Mouse (Mus musculus): ENCODE measurements around the gene Anapc2. TPM values are rescaled to one million over a fixed set of nuclear protein-coding genes. Genes with fewer than 3 reads are reported as not detected.

Gene Anapc2
- total and polyA plus RNA-seq, 3 experiments: 9.8 to 67.0 TPM; not detected in 1

- TF ChIP-seq RCOR1 (IDR thresholded peaks at IDR 0.05; ENCODE audit: low read depth, low read length): no peak
- TF ChIP-seq CHD2 (IDR thresholded peaks at IDR 0.05; ENCODE audit: low read length): no peak
- no peak for TF ChIP-seq GABPA (IDR thresholded peaks at IDR 0.05; ENCODE audit: low read depth, low read length)
- no peak for TF ChIP-seq KAT2A (conservative IDR thresholded peaks at IDR 0.05; ENCODE audit: low read depth, low read length)
- TF ChIP-seq TCF12 (IDR thresholded peaks at IDR 0.05; ENCODE audit: low read depth, low read length): no peak
- no peak for TF ChIP-seq MAX (IDR thresholded peaks at IDR 0.05; ENCODE audit: low read length)
- no peaks in the 10 kb centered on the region; the same call in 1 of the 2 replicates for H3K79me2 ChIP-seq (ENCODE audit: control insufficient read depth, insufficient read depth, low read length, poor library complexity)
- peaks cover 0 to 6% of the 10 kb centered on the region in 2 experiments; a peak in 2 of 4 replicates for H3K36me3 ChIP-seq (ENCODE audit: control insufficient read depth in 1 of 2, insufficient read depth in 2 of 2, low read length in 2 of 2)
- H3K4me1 ChIP-seq (ENCODE audit: control insufficient read depth in 1 of 2, insufficient read depth in 2 of 2, low read length in 2 of 2): peaks cover 6 to 33% of the 10 kb centered on the region in 2 experiments
- no peaks in the 10 kb centered on the region for H3K27me3 ChIP-seq (ENCODE audit: control insufficient read depth in 1 of 2, insufficient read depth in 2 of 2, low read length in 2 of 2)
- no peaks in the 10 kb centered on the region for H3K9me3 ChIP-seq (replicated peaks; ENCODE audit: insufficient read depth, low read length)
- H3K9ac ChIP-seq (ENCODE audit: control insufficient read depth, low read depth, low read length, poor library complexity, severe bottlenecking): no peak within 1 kb of the TSS
- H3K27ac ChIP-seq (ENCODE audit: control insufficient read depth, low read depth, low read length): no peak within 1 kb of the TSS
- no peak within 1 kb of the TSS for H3K4me3 ChIP-seq (ENCODE audit: control insufficient read depth in 1 of 2, insufficient read depth in 1 of 2, low read depth in 2 of 2, low read length in 2 of 2)
- DNase-seq (ENCODE audit: low read depth, low spot score): no peak
Measured at GRCm38 (mm10) chr2:25236614-25237013, 35.7 kb upstream of the Anapc2 start, which contains the start of gene Rnf224. Gene Rnf224, minus strand, starts transcription at chr2:25236787.

DNA sequence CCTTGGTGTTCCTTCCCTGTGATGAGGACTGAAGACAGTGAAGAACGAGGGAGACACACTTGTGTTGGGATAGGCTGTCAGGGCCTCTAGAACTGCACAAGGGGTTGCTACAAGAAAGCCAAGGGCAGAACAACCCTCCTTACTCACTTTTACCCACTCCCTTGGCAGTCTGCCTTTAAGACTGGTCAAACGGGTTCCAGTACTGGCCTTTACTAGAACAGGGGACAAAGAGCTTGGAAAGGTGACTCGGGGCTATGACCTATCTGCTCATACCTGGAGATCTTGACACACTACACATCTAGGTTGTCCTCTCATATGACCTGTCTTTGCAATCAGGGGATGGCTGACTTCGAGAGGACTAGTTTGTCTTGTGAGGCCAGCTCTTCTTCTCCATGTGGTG is 34.8 kb upstream of the Anapc2 start:
- no peaks in the 10 kb centered on the region; the same call in 1 of the 2 replicates for H3K79me2 ChIP-seq (ENCODE audit: control insufficient read depth, insufficient read depth, low read length, poor library complexity)
- H3K9ac ChIP-seq (ENCODE audit: control insufficient read depth, low read depth, low read length, poor library complexity, severe bottlenecking): no peak overlapping the region
- DNase-seq (ENCODE audit: low read depth, low spot score): no peak
- TF ChIP-seq CHD1 (IDR thresholded peaks at IDR 0.05; ENCODE audit: low read depth, low read length) (no peak), NELFE (IDR thresholded peaks at IDR 0.05; ENCODE audit: low read depth, low read length) (no peak), TAL1 (IDR thresholded peaks at IDR 0.05; ENCODE audit: low read length) (no peak), USF2 (IDR thresholded peaks at IDR 0.05; ENCODE audit: borderline replicate concordance in 1 of 2, insufficient read depth in 1 of 2, low read depth in 1 of 2, low read length in 2 of 2) (no peak), MAFK (IDR thresholded peaks at IDR 0.05; ENCODE audit: borderline replicate concordance, low read depth, low read length) (no peak), TCF12 (IDR thresholded peaks at IDR 0.05; ENCODE audit: low read depth, low read length) (no peak), CTCF (IDR thresholded peaks at IDR 0.05 in 2 of 3, conservative IDR thresholded peaks at IDR 0.05 in 1 of 3; ENCODE audit: control insufficient read depth in 1 of 3, insufficient read depth in 1 of 3, low read depth in 2 of 3, low read length in 3 of 3, poor library complexity in 1 of 3, severe bottlenecking in 1 of 3) (no peak), GATA1 (IDR thresholded peaks at IDR 0.05; ENCODE audit: low read depth, low read length) (no peak), BHLHE40 (IDR thresholded peaks at IDR 0.05; ENCODE audit: borderline replicate concordance, low read depth, low read length) (no peak), ZC3H11A (IDR thresholded peaks at IDR 0.05; ENCODE audit: low read depth, low read length) (no peak)
- peaks cover 6 to 35% of the 10 kb centered on the region in 2 experiments for H3K4me1 ChIP-seq (ENCODE audit: control insufficient read depth in 1 of 2, insufficient read depth in 2 of 2, low read length in 2 of 2)
- no peaks in the 10 kb centered on the region for H3K27me3 ChIP-seq (ENCODE audit: control insufficient read depth in 1 of 2, insufficient read depth in 2 of 2, low read length in 2 of 2)
- no peak overlapping the region for H3K27ac ChIP-seq (ENCODE audit: control insufficient read depth, low read depth, low read length)
- peaks cover 0 to 6% of the 10 kb centered on the region in 2 experiments; a peak in 2 of 4 replicates for H3K36me3 ChIP-seq (ENCODE audit: control insufficient read depth in 1 of 2, insufficient read depth in 2 of 2, low read length in 2 of 2)
- H3K9me3 ChIP-seq (replicated peaks; ENCODE audit: insufficient read depth, low read length): no peaks in the 10 kb centered on the region
- H3K4me3 ChIP-seq (ENCODE audit: control insufficient read depth in 1 of 2, insufficient read depth in 1 of 2, low read depth in 2 of 2, low read length in 2 of 2): no peak overlapping the region
